Mouse (Mus musculus) limb, embryonic 14.5 days (tissue): ENCODE data around the gene Mbd6. TPM values are rescaled to one million over a fixed set of nuclear protein-coding genes. Genes with fewer than 3 reads are reported as not detected.

Source experiments
- ATAC-seq: fragments of 200-750 bp; cut with Nextera tagmentation; 2 replicates; pipeline ENCODE4 v1.8.0; 2017; ENCODE audit warnings: low read depth, moderate number of reproducible peaks, moderate TSS enrichment; ENCODE audit not compliant: low FRiP score
- DNase-seq: peaks from one replicate; pipeline ENCODE4 v3.0.0-alpha.2; 2015; ENCODE audit warnings: low spot score
- H3K27ac ChIP-seq: fragments of 300-500 bp; sonication (generic); replicated peaks from 2 replicates; pipeline ENCODE4 v1.5.1; 2014; ENCODE audit warnings: low read depth, mild to moderate bottlenecking, low read length, moderate library complexity, mixed read lengths
- H3K27me3 ChIP-seq: fragments of 300-500 bp; sonication (generic); 2 replicates; pipeline ENCODE4 v1.6.1; 2014; ENCODE audit warnings: low read length, mixed read lengths; ENCODE audit not compliant: control insufficient read depth, insufficient read depth
- H3K36me3 ChIP-seq: fragments of 300-500 bp; sonication (generic); 2 replicates; pipeline ENCODE4 v1.6.1; 2014; ENCODE audit warnings: mild to moderate bottlenecking, low read length, moderate library complexity, mixed read lengths; ENCODE audit not compliant: control insufficient read depth, insufficient read depth
- H3K4me1 ChIP-seq: fragments of 300-500 bp; sonication (generic); 2 replicates; pipeline ENCODE4 v1.6.1; 2014; ENCODE audit warnings: antibody characterized with exemption, low read length, mixed read lengths; ENCODE audit not compliant: control insufficient read depth, insufficient read depth
- H3K4me2 ChIP-seq: fragments of 300-500 bp; sonication (generic); replicated peaks from 2 replicates; pipeline ENCODE4 v1.6.1; 2014; ENCODE audit warnings: low read depth, mild to moderate bottlenecking, low read length, moderate library complexity; ENCODE audit not compliant: severe bottlenecking
- H3K4me3 ChIP-seq: fragments of 300-500 bp; sonication (generic); replicated peaks from 2 replicates; pipeline ENCODE4 v1.5.1; 2014; ENCODE audit warnings: low read length
- H3K9ac ChIP-seq: fragments of 300-500 bp; sonication (generic); 2 replicates; pipeline ENCODE4 v1.6.1; 2014; ENCODE audit warnings: mild to moderate bottlenecking, low read depth, low read length, moderate library complexity; ENCODE audit not compliant: severe bottlenecking
- H3K9me3 ChIP-seq: fragments of 300-500 bp; sonication (generic); 2 replicates; pipeline ENCODE4 v1.6.1; 2016; ENCODE audit warnings: low read length; ENCODE audit not compliant: control insufficient read depth
- POLR2A ChIP-seq: fragments of 200-500 bp; IDR thresholded peaks from 2 replicates; pipeline ENCODE4 v1.8.0; 2012; ENCODE audit warnings: inconsistent platforms, mild to moderate bottlenecking, moderate library complexity, borderline replicate concordance; ENCODE audit not compliant: insufficient read depth, insufficient read length; ENCODE audit errors: extremely low read depth
- WGBS: fragments of 180-500 bp; shearing (Covaris S2); extraction: QIAGEN DNeasy Blood & Tissue Kit; methylation state at CpG from one replicate; pipeline ENCODE4 v1.1.7; 2014; 5-methylcytosine and 5-hydroxymethylcytosine counted together
- polyA plus RNA-seq, 2 experiments: library from polyadenylated mRNA; depleted of rRNA in 1 of 2; stranded (reverse) in 1 of 2; unstranded in 1 of 2; fragments of >200 nt; fragmentation: Nextera tagmentation in 1 of 2; extraction: Ambion mirVana in 1 of 2; gene quantifications; 2 replicates each; pipeline versions ENCODE4 v1.2.1 to v1.2.3; 2012 to 2014

Gene Mbd6
- polyA plus RNA-seq, 2 experiments: 19.9 to 68.1 TPM

GRCm38 (mm10) chr10:127286730-127287129, 2.1 kb downstream of the Mbd6 start:
- Histone ChIP-seq H3K27me3 (no peaks in the 10 kb centered on the region), H3K36me3 (peaks cover 57% of the 10 kb centered on the region), H3K9ac (no peak overlapping the region), H3K27ac (no peak overlapping the region), H3K4me3 (no peak overlapping the region; the same call in 1 of the 2 replicates), H3K4me1 (peaks cover 24% of the 10 kb centered on the region), H3K4me2 (0 out of 2 replicates have a peak overlapping the region, but pooled peaks have one; percentile 6), H3K9me3 (no peaks in the 10 kb centered on the region)
- no peak for ATAC-seq
- no peak for TF ChIP-seq POLR2A
- DNase-seq: no peak
- WGBS: 68% methylated on average over 7 of the region's 7 CpGs

- TF ChIP-seq POLR2A: no peak
- DNase-seq (no peak), ATAC-seq (no peak)
- H3K9ac ChIP-seq: 0 out of 2 replicates have a peak overlapping the region, but pooled peaks have one; percentile 28
- no peaks in the 10 kb centered on the region for H3K9me3 ChIP-seq
- no peak overlapping the region for H3K27ac ChIP-seq
- H3K4me1 ChIP-seq: peaks cover 21% of the 10 kb centered on the region
- H3K4me2 ChIP-seq: 0 out of 2 replicates have a peak overlapping the region, but pooled peaks have one; percentile 6
- peaks cover 62% of the 10 kb centered on the region for H3K36me3 ChIP-seq
- H3K27me3 ChIP-seq: no peaks in the 10 kb centered on the region
- 76% methylated on average over 7 of the region's 7 CpGs for WGBS
- H3K4me3 ChIP-seq: no peak overlapping the region
Measured at GRCm38 (mm10) chr10:127286194-127286593, 2.6 kb downstream of the Mbd6 start.

- Histone ChIP-seq H3K9ac (0 out of 2 replicates have a peak overlapping the region, but pooled peaks have one; percentile 28), H3K36me3 (peaks cover 67% of the 10 kb centered on the region), H3K4me2 (no peak overlapping the region), H3K4me1 (peaks cover 21% of the 10 kb centered on the region), H3K27ac (no peak overlapping the region), H3K4me3 (no peak overlapping the region), H3K9me3 (no peaks in the 10 kb centered on the region), H3K27me3 (no peaks in the 10 kb centered on the region)
- DNase-seq: no peak
- TF ChIP-seq POLR2A: no peak
- WGBS: 85% methylated on average over 11 of the region's 13 CpGs
- ATAC-seq: no peak
Measured at GRCm38 (mm10) chr10:127285644-127286043, 3.2 kb downstream of the Mbd6 start.

GRCm38 (mm10) chr10:127284724-127285500, 3.9 kb downstream of the Mbd6 start:
- H3K4me1 ChIP-seq: peaks cover 19% of the 10 kb centered on the region
- H3K27me3 ChIP-seq: no peaks in the 10 kb centered on the region
- DNase-seq (no peak), ATAC-seq (no peak)
- TF ChIP-seq POLR2A: no peak
- peaks cover 75% of the 10 kb centered on the region for H3K36me3 ChIP-seq
- H3K27ac ChIP-seq: no peak overlapping the region
- no peak overlapping the region for H3K4me3 ChIP-seq
- H3K9me3 ChIP-seq: no peaks in the 10 kb centered on the region
- H3K4me2 ChIP-seq: no peak overlapping the region
- peak overlapping the region; percentile 28 for H3K9ac ChIP-seq
- WGBS: 76% methylated on average over 11 of the region's 11 CpGs

GRCm38 (mm10) chr10:127284105-127284622, 4.7 kb downstream of the Mbd6 start:
- no peak for TF ChIP-seq POLR2A
- no peaks in the 10 kb centered on the region for H3K27me3 ChIP-seq
- WGBS: 90% methylated on average over 7 of the region's 7 CpGs
- no peaks in the 10 kb centered on the region for H3K9me3 ChIP-seq
- no peak overlapping the region for H3K4me2 ChIP-seq
- H3K9ac ChIP-seq: no peak overlapping the region
- H3K36me3 ChIP-seq: peaks cover 81% of the 10 kb centered on the region
- ATAC-seq: no peak
- peaks cover 13% of the 10 kb centered on the region for H3K4me1 ChIP-seq
- H3K4me3 ChIP-seq: no peak overlapping the region
- no peak for DNase-seq
- H3K27ac ChIP-seq: no peak overlapping the region
